Mouse (Mus musculus): Measurements from ENCODE around the gene Zmynd8.

The Zmynd8 gene

GRCm38 (mm10) chr2:165898202-165899194, at the start of gene Zmynd8:
Gene Zmynd8, minus strand, starts transcription at chr2:165899016.
- no peak for DNase-seq (ENCODE audit: low read depth, low spot score)

- DNase-seq (ENCODE audit: low read depth, low spot score), result no peak
These were observed 49.2 kb upstream of the Zmynd8 start for GRCm38 (mm10) chr2:165948007-165948406.

- DNase-seq (ENCODE audit: low read depth, low spot score), result no peak
These were observed 47.3 kb upstream of the Zmynd8 start for GRCm38 (mm10) chr2:165946046-165946564.

GRCm38 (mm10) chr2:165944576-165945351, 45.9 kb upstream of the Zmynd8 start:
- DNase-seq (ENCODE audit: low read depth, low spot score), result no peak

- DNase-seq (ENCODE audit: low read depth, low spot score), result no peak
These were observed 44.3 kb upstream of the Zmynd8 start for GRCm38 (mm10) chr2:165943113-165943512.

GRCm38 (mm10) chr2:165936106-165936505, 37.3 kb upstream of the Zmynd8 start:
- no peak for DNase-seq (ENCODE audit: low read depth, low spot score)

GRCm38 (mm10) chr2:165927705-165928104, 28.9 kb upstream of the Zmynd8 start:
- DNase-seq (ENCODE audit: low read depth, low spot score), result no peak

- no peak for DNase-seq (ENCODE audit: low read depth, low spot score)
These were observed 27.4 kb upstream of the Zmynd8 start for GRCm38 (mm10) chr2:165926191-165926590.

- DNase-seq (ENCODE audit: low read depth, low spot score), result no peak
These were observed 26.3 kb upstream of the Zmynd8 start for GRCm38 (mm10) chr2:165925144-165925543.

- no peak for DNase-seq (ENCODE audit: low read depth, low spot score)
These were observed 25.9 kb upstream of the Zmynd8 start for GRCm38 (mm10) chr2:165924695-165925094.

- DNase-seq (ENCODE audit: low read depth, low spot score), result no peak
These were observed 24.9 kb upstream of the Zmynd8 start for GRCm38 (mm10) chr2:165923715-165924114.

GRCm38 (mm10) chr2:165922994-165923393, 24.2 kb upstream of the Zmynd8 start:
- DNase-seq (ENCODE audit: low read depth, low spot score), result no peak

- DNase-seq (ENCODE audit: low read depth, low spot score), result no peak
These were observed 23.4 kb upstream of the Zmynd8 start for GRCm38 (mm10) chr2:165922047-165922728.

- DNase-seq (ENCODE audit: low read depth, low spot score), result peak; percentile 90
These were observed 15.5 kb upstream of the Zmynd8 start for GRCm38 (mm10) chr2:165914298-165914697.

GRCm38 (mm10) chr2:165913073-165913472, 14.3 kb upstream of the Zmynd8 start:
- DNase-seq (ENCODE audit: low read depth, low spot score), result no peak

GRCm38 (mm10) chr2:165909731-165910130, 10.9 kb upstream of the Zmynd8 start:
- no peak for DNase-seq (ENCODE audit: low read depth, low spot score)

GRCm38 (mm10) chr2:165907199-165907598, 8.4 kb upstream of the Zmynd8 start:
- DNase-seq (ENCODE audit: low read depth, low spot score), result no peak

GRCm38 (mm10) chr2:165906332-165906945, 7.6 kb upstream of the Zmynd8 start:
- peak; percentile 54 for DNase-seq (ENCODE audit: low read depth, low spot score)

- no peak for DNase-seq (ENCODE audit: low read depth, low spot score)
These were observed 2.2 kb upstream of the Zmynd8 start for GRCm38 (mm10) chr2:165901127-165901384.

- no peak for DNase-seq (ENCODE audit: low read depth, low spot score)
These were observed 1.7 kb upstream of the Zmynd8 start for GRCm38 (mm10) chr2:165900351-165901126.

GRCm38 (mm10) chr2:165899923-165900322, 1.1 kb upstream of the Zmynd8 start:
- DNase-seq (ENCODE audit: low read depth, low spot score), result no peak

Measured in mesoderm, embryonic 11.5 days (tissue).